Mouse (Mus musculus): Measurements from ENCODE around the gene Fzr1.

DNA sequence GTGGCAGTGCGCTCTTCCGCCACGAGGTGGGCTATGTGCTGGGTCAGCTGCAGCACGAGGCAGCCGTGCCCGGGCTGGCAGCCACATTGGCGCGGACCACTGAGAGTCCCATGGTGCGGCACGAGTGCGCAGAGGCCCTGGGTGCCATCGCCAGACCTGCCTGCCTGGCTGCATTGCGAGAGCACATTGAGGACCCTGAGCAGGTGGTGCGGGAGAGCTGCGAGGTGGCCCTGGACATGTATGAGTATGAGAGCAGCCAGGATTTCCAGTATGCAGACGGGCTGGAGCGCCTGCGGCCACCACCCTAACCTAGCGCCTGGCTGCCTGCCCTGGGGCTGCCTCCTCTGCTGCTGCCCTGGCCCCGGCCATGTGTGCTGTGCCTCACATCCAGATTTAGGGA lies 9.4 kb upstream of the Fzr1 start:
- TF ChIP-seq CTCF (conservative IDR thresholded peaks at IDR 0.05; ENCODE audit: low read length) (no peak), POU5F1 (IDR thresholded peaks at IDR 0.05; ENCODE audit: borderline replicate concordance, low read length) (no peak), NANOG (IDR thresholded peaks at IDR 0.05; ENCODE audit: borderline replicate concordance, low read length) (no peak)
